ENCODE assay signal across 15 mouse cellular contexts in genomic region chr2:164522280-164522679, GRCm38 (mm10). TPM values are rescaled to one million over a fixed set of nuclear protein-coding genes. Genes with fewer than 3 reads are reported as not detected.
DNase-seq lines count a peak whose midpoint lies in the region; ATAC-seq and TF ChIP-seq lines count a peak whose summit lies in the region.
"Had no signal": no experiment of that assay in that cellular context is flagged by ENCODE, and none has a peak within 500 bp of the region (broad histone marks: within the 10 kb centered on the region; RNA-seq: fewer than 3 reads in every experiment).

No protein-coding gene starts in this region.

- 0 out of 2 replicates have a peak overlapping the region, but pooled peaks have one; percentile 1 for H3K27ac ChIP-seq in lung, embryonic 15.5 days
- peak overlapping the region; percentile 59 for H3K27ac ChIP-seq in embryonic fibroblast, embryonic 13.5 days (ENCODE audit: insufficient read depth, low read length)
- H3K27ac ChIP-seq in stomach, embryonic 15.5 days: peak overlapping the region; percentile 21; the same call in 1 of the 2 replicates
- no peak overlapping the region for H3K27ac ChIP-seq in forebrain, postnatal 0 days (ENCODE audit: low read depth, low read length)
- H3K27ac ChIP-seq: forebrain, embryonic 13.5 days; hindbrain, embryonic 12.5 days; midbrain, embryonic 15.5 days had no signal

- 30% methylated on average over 8 of the region's 8 CpGs for WGBS in lung, embryonic 15.5 days
- 33% methylated on average over 8 of the region's 8 CpGs for WGBS in stomach, embryonic 15.5 days
- WGBS in forebrain, postnatal 0 days: 28% methylated on average over 8 of the region's 8 CpGs

- no peak for DNase-seq in lung, postnatal 10 days
- DNase-seq in forebrain, postnatal 0 days: no peak
- no peak for DNase-seq in gastrocnemius, adult 18-20 months (ENCODE audit: low spot score)
- DNase-seq: adrenal gland, postnatal 36 days had no signal

- H3K4me2 ChIP-seq in lung, embryonic 15.5 days: peak overlapping the region; percentile 13
- peak overlapping the region; percentile 17; the same call in 1 of the 2 replicates for H3K4me2 ChIP-seq in stomach, embryonic 15.5 days
- H3K4me2 ChIP-seq in forebrain, postnatal 0 days (ENCODE audit: low read depth): no peak overlapping the region
- H3K4me2 ChIP-seq: forebrain, embryonic 13.5 days; hindbrain, embryonic 12.5 days; midbrain, embryonic 15.5 days had no signal

- no peaks in the 10 kb centered on the region for H3K9me3 ChIP-seq in lung, embryonic 15.5 days
- H3K9me3 ChIP-seq in E14TG2a.4 (ENCODE audit: low read length): peaks cover 41% of the 10 kb centered on the region
- H3K9me3 ChIP-seq in stomach, embryonic 15.5 days: no peaks in the 10 kb centered on the region
- H3K9me3 ChIP-seq in forebrain, postnatal 0 days (ENCODE audit: low read length): no peaks in the 10 kb centered on the region
- H3K9me3 ChIP-seq: midbrain, embryonic 15.5 days had no signal

- H3K27me3 ChIP-seq in lung, embryonic 15.5 days: no peaks in the 10 kb centered on the region
- no peaks in the 10 kb centered on the region for H3K27me3 ChIP-seq in E14TG2a.4 (ENCODE audit: insufficient read depth, low read length)
- no peaks in the 10 kb centered on the region for H3K27me3 ChIP-seq in stomach, embryonic 15.5 days (replicated peaks)
- no peaks in the 10 kb centered on the region for H3K27me3 ChIP-seq in forebrain, postnatal 0 days (ENCODE audit: insufficient read depth, low read length)
- H3K27me3 ChIP-seq: forebrain, embryonic 13.5 days; midbrain, embryonic 15.5 days had no signal

- TF ChIP-seq POLR2A in embryonic fibroblast, embryonic 13.5 days (IDR thresholded peaks at IDR 0.05; ENCODE audit: low read depth, low read length): no peak

- H3K36me3 ChIP-seq in lung, embryonic 15.5 days: no peaks in the 10 kb centered on the region
- no peaks in the 10 kb centered on the region for H3K36me3 ChIP-seq in E14TG2a.4 (ENCODE audit: insufficient read depth, low read length)
- H3K36me3 ChIP-seq in stomach, embryonic 15.5 days: no peaks in the 10 kb centered on the region
- H3K36me3 ChIP-seq in forebrain, postnatal 0 days (ENCODE audit: insufficient read depth): no peaks in the 10 kb centered on the region
- H3K36me3 ChIP-seq: hindbrain, embryonic 12.5 days; midbrain, embryonic 15.5 days had no signal

- no peak overlapping the region for H3K9ac ChIP-seq in lung, embryonic 15.5 days
- H3K9ac ChIP-seq in stomach, embryonic 15.5 days: no peak overlapping the region
- no peak overlapping the region for H3K9ac ChIP-seq in forebrain, postnatal 0 days
- H3K9ac ChIP-seq: forebrain, embryonic 13.5 days; hindbrain, embryonic 12.5 days; midbrain, embryonic 15.5 days had no signal

- no peak overlapping the region for H3K4me3 ChIP-seq in lung, embryonic 15.5 days
- peak overlapping the region; percentile 55 for H3K4me3 ChIP-seq in E14TG2a.4 (replicated peaks; ENCODE audit: low read length)
- H3K4me3 ChIP-seq in embryonic fibroblast, embryonic 13.5 days (ENCODE audit: insufficient read depth, low read length): no peak overlapping the region
- no peak overlapping the region for H3K4me3 ChIP-seq in stomach, embryonic 15.5 days (replicated peaks)
- no peak overlapping the region for H3K4me3 ChIP-seq in forebrain, postnatal 0 days (ENCODE audit: low read depth, low read length)
- H3K4me3 ChIP-seq: forebrain, embryonic 13.5 days; hindbrain, embryonic 12.5 days; midbrain, embryonic 15.5 days had no signal

- 0 out of 2 replicates have a peak, but pooled peaks cover 17% of the 10 kb centered on the region for H3K4me1 ChIP-seq in lung, embryonic 15.5 days
- H3K4me1 ChIP-seq in E14TG2a.4 (replicated peaks; ENCODE audit: low read depth, low read length): peaks cover 36% of the 10 kb centered on the region
- peaks cover 21% of the 10 kb centered on the region for H3K4me1 ChIP-seq in embryonic fibroblast, embryonic 13.5 days (ENCODE audit: control insufficient read depth, insufficient read depth, low read length)
- peaks cover 8% of the 10 kb centered on the region; the same call in 1 of the 2 replicates for H3K4me1 ChIP-seq in stomach, embryonic 15.5 days
- no peaks in the 10 kb centered on the region for H3K4me1 ChIP-seq in forebrain, postnatal 0 days (ENCODE audit: insufficient read depth)
- H3K4me1 ChIP-seq: midbrain, embryonic 15.5 days had no signal

- ATAC-seq in lung, embryonic 15.5 days (ENCODE audit: borderline replicate concordance, extremely low read depth, low FRiP score, low TSS enrichment): no peak
- ATAC-seq in stomach, embryonic 15.5 days (ENCODE audit: insufficient read depth, low FRiP score, low read depth): no peak
- no peak for ATAC-seq in forebrain, postnatal 0 days
- ATAC-seq: forebrain, embryonic 13.5 days; midbrain, embryonic 15.5 days had no signal

- TF ChIP-seq CTCF in E14TG2a.4 (conservative IDR thresholded peaks at IDR 0.05; ENCODE audit: low read length): no peak
- no peak for TF ChIP-seq CTCF in embryonic fibroblast, embryonic 13.5 days (IDR thresholded peaks at IDR 0.05; ENCODE audit: borderline replicate concordance, insufficient read depth, low read length)
- TF ChIP-seq CTCF in forebrain, postnatal 0 days (IDR thresholded peaks at IDR 0.05; ENCODE audit: low read depth): no peak

RNA-seq across cellular contexts. Expression of gene Pigt, which starts 25.0 kb away (rescaled TPM):
- polyA plus RNA-seq in lung, embryonic 15.5 days (2015; fragmentation: Nextera tagmentation; extraction: Ambion mirVana): 60.8 and 64.6 TPM in 2 replicates
- 59.6 and 66.3 TPM in 2 replicates for polyA plus RNA-seq in embryonic fibroblast, embryonic 13.5 days (2011; ENCODE audit: insufficient read length, low read depth, missing spikeins)
- 67.0 and 67.5 TPM in 2 replicates for polyA plus RNA-seq in stomach, embryonic 15.5 days (2015; fragmentation: Nextera tagmentation; extraction: Ambion mirVana)
- 47.6 and 77.6 TPM in 2 replicates for total RNA-seq in forebrain, postnatal 0 days (2014; rRNA removed)
- 91.0 and 93.8 TPM in 2 replicates for polyA plus RNA-seq in forebrain, postnatal 0 days (2015; fragmentation: Nextera tagmentation; extraction: Ambion mirVana)
- total RNA-seq in gastrocnemius, adult 18-20 months (2021): 10 to 100 TPM; 31.4 to 32.6 TPM

RNA-seq across cellular contexts. Expression of gene Dbndd2, which starts 36.4 kb away (rescaled TPM):
- 8.8 and 10.1 TPM in 2 replicates for polyA plus RNA-seq in lung, embryonic 15.5 days (2015; fragmentation: Nextera tagmentation; extraction: Ambion mirVana)
- polyA plus RNA-seq in embryonic fibroblast, embryonic 13.5 days (2011; ENCODE audit: insufficient read length, low read depth, missing spikeins): 13.8 and 19.0 TPM in 2 replicates
- polyA plus RNA-seq in stomach, embryonic 15.5 days (2015; fragmentation: Nextera tagmentation; extraction: Ambion mirVana): 6.5 and 10.4 TPM in 2 replicates
- 21.7 and 23.9 TPM in 2 replicates for total RNA-seq in forebrain, postnatal 0 days (2014; rRNA removed)
- 10.9 and 17.6 TPM in 2 replicates for polyA plus RNA-seq in forebrain, postnatal 0 days (2015; fragmentation: Nextera tagmentation; extraction: Ambion mirVana)
- 10 to 100 TPM; 22.8 to 24.5 TPM for total RNA-seq in gastrocnemius, adult 18-20 months (2021)

RNA-seq across cellular contexts. Expression of gene Wfdc2, which starts 39.9 kb away (rescaled TPM):
- 404 and 415 TPM in 2 replicates for polyA plus RNA-seq in lung, embryonic 15.5 days (2015; fragmentation: Nextera tagmentation; extraction: Ambion mirVana)
- polyA plus RNA-seq in embryonic fibroblast, embryonic 13.5 days (2011; ENCODE audit: insufficient read length, low read depth, missing spikeins): not detected in 2 replicates
- 162 and 175 TPM in 2 replicates for polyA plus RNA-seq in stomach, embryonic 15.5 days (2015; fragmentation: Nextera tagmentation; extraction: Ambion mirVana)
- total RNA-seq in forebrain, postnatal 0 days (2014; rRNA removed): 1.5 and 6.1 TPM in 2 replicates
- 4.3 and 7.3 TPM in 2 replicates for polyA plus RNA-seq in forebrain, postnatal 0 days (2015; fragmentation: Nextera tagmentation; extraction: Ambion mirVana)
- not detected for total RNA-seq in gastrocnemius, adult 18-20 months (2021)
- total RNA-seq: adrenal gland, postnatal 36 days had no signal

RNA-seq across cellular contexts. Expression of gene Trp53tg5, which starts 48.8 kb away (rescaled TPM):
- not detected in 2 replicates for polyA plus RNA-seq in lung, embryonic 15.5 days (2015; fragmentation: Nextera tagmentation; extraction: Ambion mirVana)
- not detected in 2 replicates for polyA plus RNA-seq in embryonic fibroblast, embryonic 13.5 days (2011; ENCODE audit: insufficient read length, low read depth, missing spikeins)
- 0.14 TPM in 1 of 2 replicates, not detected in the other for polyA plus RNA-seq in stomach, embryonic 15.5 days (2015; fragmentation: Nextera tagmentation; extraction: Ambion mirVana)
- not detected in 2 replicates for total RNA-seq in forebrain, postnatal 0 days (2014; rRNA removed)
- polyA plus RNA-seq in forebrain, postnatal 0 days (2015; fragmentation: Nextera tagmentation; extraction: Ambion mirVana): not detected in 2 replicates
- not detected for total RNA-seq in gastrocnemius, adult 18-20 months (2021)
- total RNA-seq: adrenal gland, postnatal 36 days; gastrocnemius, postnatal 4 days; liver, adult 2 months had no signal
- polyA plus RNA-seq: cortical plate, adult 2 months; forebrain, embryonic 13.5 days; hindbrain, embryonic 12.5 days; large intestine, adult 2 months; liver, adult 2 months; midbrain, embryonic 15.5 days had no signal

RNA-seq across cellular contexts. Expression of gene Spint3, which starts 51.0 kb away (rescaled TPM):
- not detected in 2 replicates for polyA plus RNA-seq in lung, embryonic 15.5 days (2015; fragmentation: Nextera tagmentation; extraction: Ambion mirVana)
- polyA plus RNA-seq in embryonic fibroblast, embryonic 13.5 days (2011; ENCODE audit: insufficient read length, low read depth, missing spikeins): not detected in 2 replicates
- not detected in 2 replicates for polyA plus RNA-seq in stomach, embryonic 15.5 days (2015; fragmentation: Nextera tagmentation; extraction: Ambion mirVana)
- not detected in 2 replicates for total RNA-seq in forebrain, postnatal 0 days (2014; rRNA removed)
- not detected in 2 replicates for polyA plus RNA-seq in forebrain, postnatal 0 days (2015; fragmentation: Nextera tagmentation; extraction: Ambion mirVana)
- not detected for total RNA-seq in gastrocnemius, adult 18-20 months (2021)
- total RNA-seq: adrenal gland, postnatal 36 days; gastrocnemius, postnatal 4 days; liver, adult 2 months had no signal
- polyA plus RNA-seq: cortical plate, adult 2 months; forebrain, embryonic 13.5 days; hindbrain, embryonic 12.5 days; large intestine, adult 2 months; liver, adult 2 months; midbrain, embryonic 15.5 days had no signal

Comparison
In these comparisons a context has a peak if more than half of its experiments do, and no peak if none do; other contexts are left out.
1. RNA of gene Wfdc2, which starts 39.9 kb away (polyA plus RNA-seq): 404 to 415 TPM in lung, embryonic 15.5 days and 162 to 175 TPM in stomach, embryonic 15.5 days; 4.3 to 7.3 TPM in forebrain, postnatal 0 days and not detected in embryonic fibroblast, embryonic 13.5 days; every median in the first group is over 10 times any median in the second.